Mouse (Mus musculus) brain, embryonic 14.5 days (tissue): Measurements from ENCODE around the gene G6pc2.

Experiments
- CTCF ChIP-seq: fragments of 200-500 bp; IDR thresholded peaks from 2 replicates; pipeline ENCODE4 v1.5.1; 2012; ENCODE audit warnings: inconsistent platforms, mild to moderate bottlenecking, moderate library complexity, borderline replicate concordance; ENCODE audit not compliant: insufficient read depth, insufficient read length; ENCODE audit errors: extremely low read depth
- POLR2A ChIP-seq: fragments of 200-500 bp; IDR thresholded peaks from 2 replicates; pipeline ENCODE4 v1.6.1; 2012; ENCODE audit warnings: mild to moderate bottlenecking, inconsistent platforms, borderline replicate concordance; ENCODE audit not compliant: poor library complexity, insufficient read depth, insufficient read length, severe bottlenecking; ENCODE audit errors: extremely low read depth

DNA sequence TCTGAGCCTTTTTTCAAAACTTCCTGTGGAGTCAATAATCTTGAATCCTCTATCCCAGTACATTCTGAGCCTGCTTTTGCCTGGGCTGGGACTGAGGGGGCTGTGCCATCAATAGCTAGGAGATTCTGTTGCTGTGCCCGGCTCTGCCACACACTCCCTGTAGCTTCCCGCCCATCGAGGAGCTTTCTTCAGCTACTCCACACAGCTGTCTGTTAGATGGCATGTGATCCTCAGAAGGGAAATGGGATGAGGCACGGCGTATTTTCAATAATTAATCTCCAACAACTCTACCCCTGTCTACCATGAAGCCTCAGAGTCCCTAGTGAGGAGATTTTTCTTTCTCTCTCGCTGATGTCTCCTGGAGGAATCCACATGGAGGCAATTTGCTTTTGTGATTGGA, 17.8 kb downstream of the G6pc2 start:
- TF ChIP-seq CTCF, result no peak
- TF ChIP-seq POLR2A, result no peak
